Comparison of ENCODE assay signal across 21 mouse cellular contexts in the genomic region with DNA sequence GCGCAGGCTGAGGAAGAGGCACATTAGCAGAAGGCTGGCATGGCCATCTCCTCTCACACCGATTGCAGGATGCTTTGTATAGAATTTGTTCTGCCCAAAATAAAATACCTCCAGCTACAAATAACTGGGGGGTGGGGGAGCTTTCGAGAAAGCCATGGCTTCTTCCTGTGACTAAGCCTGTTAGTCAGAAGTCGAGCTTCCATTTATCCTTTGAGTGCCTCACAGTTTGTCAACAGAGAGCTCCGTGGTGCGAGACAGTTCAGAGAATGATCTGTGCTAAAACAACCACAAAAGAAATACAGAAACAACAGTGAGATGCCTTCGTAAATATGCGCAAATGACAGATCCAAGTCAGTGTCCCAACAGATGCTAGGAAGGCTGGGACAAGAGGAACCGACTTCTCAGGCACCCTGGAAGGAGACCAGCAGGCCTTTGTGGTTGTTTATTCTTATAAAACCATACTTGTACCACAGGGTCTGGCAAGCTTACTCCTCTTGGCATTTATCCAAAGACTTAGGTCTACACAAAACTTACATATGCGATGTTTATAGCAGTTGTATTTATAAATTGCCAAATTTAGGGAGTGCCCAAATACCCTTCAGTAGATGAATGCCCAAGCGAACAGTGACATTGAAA. TPM values are rescaled to one million over a fixed set of nuclear protein-coding genes. Genes with fewer than 3 reads are reported as not detected.
DNase-seq lines count a peak whose midpoint lies in the region; ATAC-seq and TF ChIP-seq lines count a peak whose summit lies in the region.
"Had no signal": no experiment of that assay in that cellular context is flagged by ENCODE, and none has a peak within 500 bp of the region (broad histone marks: within the 10 kb centered on the region; RNA-seq: fewer than 3 reads in every experiment).

No protein-coding gene starts in this region.

- H3K4me3 ChIP-seq in lung, postnatal 0 days (ENCODE audit: low read depth, low read length) = no peak overlapping the region
- no peak overlapping the region for H3K4me3 ChIP-seq in ES-Bruce4 (ENCODE audit: low read depth, low read length)
- H3K4me3 ChIP-seq in embryonic facial prominence, embryonic 14.5 days (ENCODE audit: low read depth, low read length) = no peak overlapping the region
- no peak overlapping the region for H3K4me3 ChIP-seq in gastrocnemius, adult 2 months
- H3K4me3 ChIP-seq: heart, embryonic 12.5 days; hindbrain, embryonic 12.5 days; left cerebral cortex, adult 2 months; liver, embryonic 13.5 days; midbrain, embryonic 15.5 days had no signal

- H3K36me3 ChIP-seq in lung, postnatal 0 days (ENCODE audit: insufficient read depth, low read length) = no peaks in the 10 kb centered on the region
- H3K36me3 ChIP-seq in ES-Bruce4 (ENCODE audit: control insufficient read depth, insufficient read depth, low read length, poor library complexity, severe bottlenecking) = no peaks in the 10 kb centered on the region
- H3K36me3 ChIP-seq in embryonic facial prominence, embryonic 14.5 days (ENCODE audit: control insufficient read depth, insufficient read depth, low read length) = peaks cover 21% of the 10 kb centered on the region
- H3K36me3 ChIP-seq: liver, embryonic 13.5 days had no signal

- TF ChIP-seq CTCF in lung, postnatal 0 days (IDR thresholded peaks at IDR 0.05) = no peak
- no peak for TF ChIP-seq CTCF in ES-Bruce4 (IDR thresholded peaks at IDR 0.05; ENCODE audit: low read depth, low read length)
- no peak for TF ChIP-seq CTCF in gastrocnemius, adult 2 months (IDR thresholded peaks at IDR 0.05)

- no peaks in the 10 kb centered on the region for H3K9me3 ChIP-seq in lung, postnatal 0 days (ENCODE audit: low read length)
- H3K9me3 ChIP-seq in ES-Bruce4 (replicated peaks; ENCODE audit: control insufficient read depth, insufficient read depth, low read length, poor library complexity, severe bottlenecking) = no peaks in the 10 kb centered on the region
- no peaks in the 10 kb centered on the region for H3K9me3 ChIP-seq in embryonic facial prominence, embryonic 14.5 days (ENCODE audit: control insufficient read depth, low read length)
- H3K9me3 ChIP-seq: heart, embryonic 12.5 days; hindbrain, embryonic 12.5 days; liver, embryonic 13.5 days; midbrain, embryonic 15.5 days had no signal

- DNase-seq in lung, postnatal 0 days (ENCODE audit: low spot score) = peak; percentile 42
- DNase-seq in lung, postnatal 25 days (ENCODE audit: low spot score) = no peak
- DNase-seq in embryonic facial prominence, embryonic 14.5 days (ENCODE audit: low spot score) = peak; percentile 65
- DNase-seq in lung, postnatal 4 days = peak; percentile 15 to 33
- no peak for DNase-seq in thymus, postnatal 36 days
- no peak for DNase-seq in gastrocnemius, adult 2 months
- no peak for DNase-seq in kidney, postnatal 36 days
- DNase-seq: adrenal gland, adult 8-10 months; cerebellum, adult 11 months; heart, postnatal 14 days; kidney, adult 2 months; kidney, postnatal 25 days; liver, embryonic 13.5 days; right cerebral cortex, postnatal 25 days; thymus, postnatal 4 days had no signal

- no peak overlapping the region for H3K4me2 ChIP-seq in lung, postnatal 0 days (replicated peaks; ENCODE audit: low read depth, low read length)
- H3K4me2 ChIP-seq in embryonic facial prominence, embryonic 14.5 days (ENCODE audit: low read depth, low read length) = no peak overlapping the region
- H3K4me2 ChIP-seq: heart, embryonic 12.5 days; hindbrain, embryonic 12.5 days; liver, embryonic 13.5 days; midbrain, embryonic 15.5 days had no signal

- no peak overlapping the region for H3K27ac ChIP-seq in lung, postnatal 0 days (ENCODE audit: low read length)
- H3K27ac ChIP-seq in ES-Bruce4 (ENCODE audit: insufficient read depth, low read length) = peak overlapping the region; percentile 76
- H3K27ac ChIP-seq in embryonic facial prominence, embryonic 14.5 days (replicated peaks; ENCODE audit: low read depth, low read length) = no peak overlapping the region; the same call in 1 of the 2 replicates
- H3K27ac ChIP-seq in gastrocnemius, adult 2 months = no peak overlapping the region
- H3K27ac ChIP-seq: hindbrain, embryonic 12.5 days; left cerebral cortex, adult 2 months; liver, embryonic 13.5 days; midbrain, embryonic 15.5 days had no signal

- no peak overlapping the region for H3K9ac ChIP-seq in lung, postnatal 0 days (replicated peaks; ENCODE audit: low read depth)
- no peak overlapping the region for H3K9ac ChIP-seq in ES-Bruce4 (ENCODE audit: low read depth, poor library complexity, severe bottlenecking)
- H3K9ac ChIP-seq in embryonic facial prominence, embryonic 14.5 days (ENCODE audit: low read depth, low read length) = no peak overlapping the region
- H3K9ac ChIP-seq: heart, embryonic 12.5 days; hindbrain, embryonic 12.5 days; liver, embryonic 13.5 days; midbrain, embryonic 15.5 days had no signal

- no peaks in the 10 kb centered on the region for H3K4me1 ChIP-seq in lung, postnatal 0 days (ENCODE audit: insufficient read depth, low read depth, low read length)
- H3K4me1 ChIP-seq in ES-Bruce4 (ENCODE audit: control insufficient read depth, insufficient read depth, low read length) = peaks cover 1% of the 10 kb centered on the region
- peaks cover 7% of the 10 kb centered on the region; the same call in 1 of the 2 replicates for H3K4me1 ChIP-seq in embryonic facial prominence, embryonic 14.5 days (ENCODE audit: control insufficient read depth, insufficient read depth, low read length)
- H3K4me1 ChIP-seq: hindbrain, embryonic 12.5 days; liver, embryonic 13.5 days; midbrain, embryonic 15.5 days had no signal

- no peak for TF ChIP-seq POLR2A in ES-Bruce4 (IDR thresholded peaks at IDR 0.05; ENCODE audit: insufficient read depth, low read length)

- peak; percentile 43; the same call in 1 of the 2 replicates for ATAC-seq in lung, postnatal 0 days
- ATAC-seq in embryonic facial prominence, embryonic 14.5 days (ENCODE audit: low read depth) = no peak
- ATAC-seq: forebrain, embryonic 16.5 days; midbrain, embryonic 15.5 days had no signal

- intact Hi-C loops in gastrocnemius, adult 2 months (cut with DNase I) = no loop called here

- no peaks in the 10 kb centered on the region for H3K27me3 ChIP-seq in lung, postnatal 0 days (replicated peaks; ENCODE audit: insufficient read depth, low read length)
- no peaks in the 10 kb centered on the region for H3K27me3 ChIP-seq in ES-Bruce4 (ENCODE audit: control insufficient read depth, insufficient read depth, low read length, poor library complexity, severe bottlenecking)
- H3K27me3 ChIP-seq in embryonic facial prominence, embryonic 14.5 days (replicated peaks; ENCODE audit: control insufficient read depth, insufficient read depth, low read length) = no peaks in the 10 kb centered on the region
- H3K27me3 ChIP-seq: heart, embryonic 12.5 days; hindbrain, embryonic 12.5 days; liver, embryonic 13.5 days; midbrain, embryonic 15.5 days had no signal

- no peak for TF ChIP-seq EP300 in lung, postnatal 0 days (IDR thresholded peaks at IDR 0.05)
- TF ChIP-seq EP300 in ES-Bruce4 (IDR thresholded peaks at IDR 0.05; ENCODE audit: insufficient read depth, low read depth, low read length) = no peak

- WGBS in lung, postnatal 0 days = 45% methylated on average over 11 of the region's 11 CpGs
- 69% methylated on average over 11 of the region's 11 CpGs for WGBS in embryonic facial prominence, embryonic 14.5 days

RNA-seq across cellular contexts. Expression of gene Slc38a6, which starts 9.0 kb away (rescaled TPM):
- polyA plus RNA-seq in lung, postnatal 0 days (2015; fragmentation: Nextera tagmentation; extraction: Ambion mirVana) = 4.2 and 8.2 TPM in 2 replicates
- 18.8 and 24.6 TPM in 2 replicates for polyA plus RNA-seq in ES-Bruce4 (2011; ENCODE audit: insufficient read depth, insufficient read length, low read depth, missing spikeins)
- 13.3 and 13.4 TPM in 2 replicates for polyA plus RNA-seq in embryonic facial prominence, embryonic 14.5 days (2014; fragmentation: Nextera tagmentation; extraction: Ambion mirVana)
- 1 to 10 TPM; 1.7 to 3.6 TPM for total RNA-seq in gastrocnemius, adult 2 months (2021)

RNA-seq across cellular contexts. Expression of gene Trmt5, which starts 9.1 kb away (rescaled TPM):
- 7.7 and 9.0 TPM in 2 replicates for polyA plus RNA-seq in lung, postnatal 0 days (2015; fragmentation: Nextera tagmentation; extraction: Ambion mirVana)
- 45.7 and 53.2 TPM in 2 replicates for polyA plus RNA-seq in ES-Bruce4 (2011; ENCODE audit: insufficient read depth, insufficient read length, low read depth, missing spikeins)
- polyA plus RNA-seq in embryonic facial prominence, embryonic 14.5 days (2014; fragmentation: Nextera tagmentation; extraction: Ambion mirVana) = 15.4 and 20.7 TPM in 2 replicates
- total RNA-seq in gastrocnemius, adult 2 months (2021) = 1 to 10 TPM; 8.5 to 8.6 TPM

Comparison
In these comparisons a context has a peak if more than half of its experiments do, and no peak if none do; other contexts are left out.
1. DNase-seq: peak in lung, postnatal 0 days (single experiment), embryonic facial prominence, embryonic 14.5 days (single experiment) and lung, postnatal 4 days (2 of 2); none in lung, postnatal 25 days (single experiment), thymus, postnatal 36 days (0 of 2), gastrocnemius, adult 2 months (single experiment) and kidney, postnatal 36 days (0 of 2).